Mouse (Mus musculus): ENCODE measurements around the gene Rasal2.

The Rasal2 gene

DNA sequence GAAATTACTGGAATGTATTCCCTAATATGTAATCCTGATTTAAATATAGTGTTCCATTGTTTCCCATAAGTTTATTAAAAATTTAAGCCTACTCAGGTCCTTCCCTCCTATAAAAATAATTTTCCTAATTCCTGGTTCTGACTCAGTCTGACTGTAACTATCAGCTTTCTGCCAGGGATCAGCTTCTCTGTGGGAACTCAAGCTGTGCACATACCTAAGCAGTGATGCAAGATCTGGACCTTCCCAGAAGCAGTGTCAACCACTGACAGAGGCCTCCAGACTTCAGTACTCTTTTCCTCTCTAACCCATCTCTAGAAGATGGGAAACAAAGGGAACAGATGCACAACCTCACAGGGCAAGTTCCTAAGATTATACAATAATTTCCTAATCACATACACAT is 68.9 kb downstream of the Rasal2 start:
- DNase-seq (ENCODE audit: low read depth, low spot score), result no peak

DNA sequence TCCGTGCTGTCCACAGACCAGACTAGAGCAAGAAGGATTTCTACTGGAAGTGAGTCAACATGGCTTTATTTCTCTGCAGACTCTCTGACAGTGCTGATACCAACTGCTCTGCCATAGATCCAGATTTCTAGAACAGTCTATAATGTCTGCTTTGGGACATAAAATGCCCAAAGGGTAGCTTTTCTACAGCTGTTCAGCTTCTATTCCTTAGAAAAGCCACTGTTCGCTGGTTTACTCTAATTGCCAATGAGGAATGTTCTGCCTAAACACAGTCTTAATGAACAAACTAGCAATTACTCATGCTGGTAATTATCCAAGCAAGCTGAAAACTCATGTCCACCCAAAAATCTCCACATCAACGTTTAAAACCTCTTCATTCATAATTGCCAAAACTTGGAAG is 77.6 kb downstream of the Rasal2 start:
- DNase-seq (ENCODE audit: low read depth, low spot score), result no peak

GRCm38 (mm10) chr1:157328068-157328467 is 84.3 kb downstream of the Rasal2 start:
- DNase-seq (ENCODE audit: low read depth, low spot score), result no peak

GRCm38 (mm10) chr1:157323091-157323490 is 89.3 kb downstream of the Rasal2 start:
- DNase-seq (ENCODE audit: low read depth, low spot score), result no peak

DNA sequence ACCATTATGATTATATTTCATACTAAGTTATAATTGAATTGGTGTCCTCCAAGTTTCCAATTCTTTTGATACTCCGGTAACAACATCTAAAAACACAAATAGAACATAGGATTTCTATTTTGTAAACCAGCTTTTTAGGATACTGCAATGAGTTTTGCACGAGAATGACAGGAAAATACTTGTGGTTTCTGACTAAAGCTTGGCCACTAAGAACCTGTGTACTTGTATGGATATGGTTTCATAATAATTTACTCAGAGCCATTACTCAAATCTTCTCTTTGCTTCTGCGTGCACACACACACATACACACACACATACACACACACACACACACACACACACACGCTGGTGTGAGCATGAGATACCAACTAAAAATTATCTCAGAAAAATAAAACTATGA is 93.5 kb downstream of the Rasal2 start:
- no peak for DNase-seq (ENCODE audit: low read depth, low spot score)

- DNase-seq (ENCODE audit: low read depth, low spot score), result no peak
Observed at GRCm38 (mm10) chr1:157301266-157301665, 111.1 kb downstream of the Rasal2 start.

- DNase-seq (ENCODE audit: low read depth, low spot score), result no peak
Observed at GRCm38 (mm10) chr1:157299559-157299958, 112.8 kb downstream of the Rasal2 start.

DNA sequence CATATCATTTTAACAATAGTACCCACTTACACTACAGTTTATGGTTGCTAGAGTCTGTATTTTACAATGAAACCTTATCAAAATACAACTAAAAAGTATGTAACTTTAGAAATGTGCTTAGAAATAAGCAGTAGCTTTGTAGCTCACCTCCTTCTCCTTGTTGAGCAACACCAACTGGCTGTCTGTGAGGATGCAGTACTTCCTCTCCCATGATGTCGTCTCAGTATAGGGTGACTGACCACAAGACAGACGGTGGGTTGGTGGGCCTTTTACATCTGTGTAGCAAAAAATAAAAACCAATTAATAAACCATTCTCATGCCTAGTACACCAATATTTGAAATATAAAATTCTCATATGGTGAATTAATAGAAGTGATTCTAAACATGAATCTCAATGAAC is 113.4 kb downstream of the Rasal2 start:
- DNase-seq (ENCODE audit: low read depth, low spot score), result no peak

GRCm38 (mm10) chr1:157297137-157297536 is 115.3 kb downstream of the Rasal2 start:
- DNase-seq (ENCODE audit: low read depth, low spot score), result no peak

GRCm38 (mm10) chr1:157295868-157296267 is 116.5 kb downstream of the Rasal2 start:
- no peak for DNase-seq (ENCODE audit: low read depth, low spot score)

DNA sequence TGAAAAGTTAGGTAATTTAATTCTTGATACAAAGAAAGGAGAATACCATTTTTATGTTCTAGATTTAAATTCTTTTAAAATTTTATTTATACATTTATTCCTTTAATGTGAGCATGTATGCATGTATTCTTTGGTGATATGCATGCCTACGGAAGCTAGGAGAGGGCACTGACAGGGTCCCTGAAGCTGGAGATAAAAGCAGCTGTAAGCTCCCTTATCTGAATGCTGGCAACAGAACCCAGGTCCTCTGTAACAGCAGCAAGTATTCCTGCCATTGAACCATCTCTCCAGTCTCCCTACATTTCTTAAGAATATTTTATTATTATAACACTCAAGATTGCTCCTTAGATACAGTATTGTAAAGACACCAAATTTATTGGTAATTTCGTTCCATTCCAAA is 122.2 kb downstream of the Rasal2 start:
- DNase-seq (ENCODE audit: low read depth, low spot score), result no peak

- no peak for DNase-seq (ENCODE audit: low read depth, low spot score)
Observed at GRCm38 (mm10) chr1:157289251-157289650, 123.1 kb downstream of the Rasal2 start.

GRCm38 (mm10) chr1:157286561-157286960 is 125.8 kb downstream of the Rasal2 start:
- DNase-seq (ENCODE audit: low read depth, low spot score), result no peak

- DNase-seq (ENCODE audit: low read depth, low spot score), result no peak
Observed at GRCm38 (mm10) chr1:157285366-157285765, 127.0 kb downstream of the Rasal2 start.

DNA sequence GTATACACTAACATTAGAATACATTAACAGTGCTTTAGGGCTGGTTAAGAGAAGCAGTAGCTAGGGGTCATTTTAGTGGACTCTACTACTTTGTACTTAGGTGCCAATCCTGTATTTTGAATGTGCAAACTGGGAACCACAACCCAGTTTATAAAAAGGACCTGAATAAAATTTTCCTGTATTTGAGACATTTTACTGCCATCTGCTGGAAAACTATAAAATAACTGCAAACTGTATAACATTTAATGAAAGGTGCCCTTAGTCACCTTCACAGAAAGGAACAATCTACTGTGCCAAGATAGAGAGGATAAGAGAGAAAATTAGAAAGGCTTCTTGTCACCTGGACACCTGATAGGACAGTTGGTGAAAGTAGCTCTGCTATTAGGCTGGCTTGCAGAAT is 131.6 kb downstream of the Rasal2 start:
- no peak for DNase-seq (ENCODE audit: low read depth, low spot score)

DNA sequence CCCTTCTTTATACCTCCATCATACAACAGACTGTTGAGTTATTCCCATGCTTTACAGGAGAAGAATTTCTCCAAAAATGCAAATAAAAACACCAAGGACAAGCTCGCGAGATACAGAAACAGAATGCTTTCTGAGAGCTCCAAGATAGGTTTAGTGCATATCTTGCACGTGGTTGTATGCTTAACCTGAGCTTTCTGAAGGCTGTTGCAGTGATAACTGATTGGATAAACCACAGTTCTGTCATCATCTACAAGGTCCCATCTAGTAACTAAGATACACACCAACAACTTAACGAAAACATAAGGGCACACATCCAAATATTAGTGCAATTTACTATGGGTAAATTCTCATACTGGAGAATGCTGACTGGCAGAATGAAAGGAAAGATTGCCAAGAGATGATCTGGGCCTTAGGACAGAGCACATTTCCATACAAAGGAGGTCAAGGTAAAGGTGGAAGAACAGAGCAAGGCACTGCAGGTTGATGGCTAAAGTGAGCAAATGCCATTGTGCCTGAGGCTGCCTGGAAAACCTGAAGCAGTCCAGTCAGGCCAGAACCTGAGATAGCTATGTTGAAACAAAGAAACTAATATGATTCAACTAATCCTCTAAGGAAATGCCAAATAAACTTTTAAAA is 136.6 kb downstream of the Rasal2 start:
- DNase-seq (ENCODE audit: low read depth, low spot score), result no peak

GRCm38 (mm10) chr1:157267894-157268293 is 144.5 kb downstream of the Rasal2 start:
- DNase-seq (ENCODE audit: low read depth, low spot score), result no peak

DNA sequence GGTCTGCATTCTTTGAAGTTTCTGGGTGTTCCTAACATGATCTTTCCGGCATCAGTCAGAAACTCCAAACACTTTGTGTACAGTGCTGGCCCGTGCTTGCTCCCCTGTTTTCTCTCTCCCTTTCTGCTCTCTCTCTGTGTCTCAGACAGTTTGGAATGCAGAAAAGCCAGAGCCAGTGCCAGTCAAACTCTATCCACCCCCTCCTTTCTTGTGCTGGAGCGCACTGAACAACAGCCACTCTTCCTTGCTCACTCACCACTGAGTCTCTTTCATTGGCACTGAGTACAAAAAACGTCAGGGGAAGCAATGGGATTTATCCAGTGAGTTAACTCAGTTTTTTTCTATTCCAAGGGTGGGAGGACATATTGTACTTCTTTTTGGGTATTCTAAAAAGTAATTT is 155.8 kb downstream of the Rasal2 start:
- no peak for DNase-seq (ENCODE audit: low read depth, low spot score)

- no peak for DNase-seq (ENCODE audit: low read depth, low spot score)
Observed at GRCm38 (mm10) chr1:157255776-157256175, 156.6 kb downstream of the Rasal2 start.

DNA sequence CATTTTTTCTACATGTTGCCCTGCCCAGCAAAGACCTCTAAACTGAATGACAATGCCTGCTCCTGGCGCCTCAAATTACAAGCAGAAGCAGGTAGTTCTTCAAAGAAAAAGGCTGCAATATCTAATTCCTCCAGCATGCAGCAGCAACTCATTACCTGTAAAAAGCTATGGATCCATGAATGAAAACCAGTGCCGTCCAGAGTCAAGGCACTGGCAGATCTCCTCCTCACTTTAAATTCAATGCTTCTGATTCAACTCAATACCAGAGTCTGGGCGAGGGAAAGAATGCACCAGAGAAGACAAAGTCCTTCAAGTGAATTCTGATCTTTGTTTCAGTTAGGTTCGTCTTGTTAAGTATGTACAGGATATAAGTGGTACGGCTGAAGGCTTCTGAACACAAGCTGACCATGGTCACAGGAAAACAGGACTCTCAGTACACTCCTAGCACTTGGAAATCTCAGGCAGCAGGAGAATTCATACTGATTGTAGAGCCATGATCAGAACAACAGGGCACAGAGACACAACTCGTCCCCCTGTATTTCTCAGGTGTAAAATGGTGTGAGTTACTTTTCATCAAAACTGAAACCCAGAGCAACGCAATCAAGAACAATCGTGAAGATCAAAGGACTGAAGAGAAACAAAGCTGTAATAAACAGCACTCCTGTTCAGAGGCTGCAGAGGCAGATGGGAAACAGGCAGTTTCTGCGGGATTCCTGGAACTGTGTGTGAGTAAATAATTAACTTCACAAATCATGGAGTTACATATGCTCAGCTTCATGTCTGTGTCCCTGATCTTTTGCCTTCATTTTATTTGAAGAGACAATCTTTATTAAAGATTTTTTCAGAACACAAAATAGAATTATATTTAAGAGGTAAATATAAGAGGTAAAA is 158.6 kb downstream of the Rasal2 start:
- DNase-seq (ENCODE audit: low read depth, low spot score), result no peak

- no peak for DNase-seq (ENCODE audit: low read depth, low spot score)
Observed at GRCm38 (mm10) chr1:157248112-157248511, 164.3 kb downstream of the Rasal2 start.

- DNase-seq (ENCODE audit: low read depth, low spot score), result no peak
Observed at GRCm38 (mm10) chr1:157247341-157247740, 165.1 kb downstream of the Rasal2 start.

- no peak for DNase-seq (ENCODE audit: low read depth, low spot score)
Observed at GRCm38 (mm10) chr1:157246779-157247178, 165.6 kb downstream of the Rasal2 start.

All from c-Kit-negative CD71-positive TER-119-positive erythroid progenitor cells, embryonic 14.5 days (primary cell).